Mouse (Mus musculus) heart, postnatal 0 days (tissue): ENCODE data around the gene Pcdh18.

ENCODE experiments used
- CTCF ChIP-seq: IDR thresholded peaks from 2 replicates; pipeline ENCODE4 v1.5.1; 2016; ENCODE audit warnings: antibody characterized with exemption, control low read depth, low read depth
- EP300 ChIP-seq: IDR thresholded peaks from 2 replicates; pipeline ENCODE4 v1.6.1; 2016; ENCODE audit warnings: antibody characterized with exemption, low read depth

DNA sequence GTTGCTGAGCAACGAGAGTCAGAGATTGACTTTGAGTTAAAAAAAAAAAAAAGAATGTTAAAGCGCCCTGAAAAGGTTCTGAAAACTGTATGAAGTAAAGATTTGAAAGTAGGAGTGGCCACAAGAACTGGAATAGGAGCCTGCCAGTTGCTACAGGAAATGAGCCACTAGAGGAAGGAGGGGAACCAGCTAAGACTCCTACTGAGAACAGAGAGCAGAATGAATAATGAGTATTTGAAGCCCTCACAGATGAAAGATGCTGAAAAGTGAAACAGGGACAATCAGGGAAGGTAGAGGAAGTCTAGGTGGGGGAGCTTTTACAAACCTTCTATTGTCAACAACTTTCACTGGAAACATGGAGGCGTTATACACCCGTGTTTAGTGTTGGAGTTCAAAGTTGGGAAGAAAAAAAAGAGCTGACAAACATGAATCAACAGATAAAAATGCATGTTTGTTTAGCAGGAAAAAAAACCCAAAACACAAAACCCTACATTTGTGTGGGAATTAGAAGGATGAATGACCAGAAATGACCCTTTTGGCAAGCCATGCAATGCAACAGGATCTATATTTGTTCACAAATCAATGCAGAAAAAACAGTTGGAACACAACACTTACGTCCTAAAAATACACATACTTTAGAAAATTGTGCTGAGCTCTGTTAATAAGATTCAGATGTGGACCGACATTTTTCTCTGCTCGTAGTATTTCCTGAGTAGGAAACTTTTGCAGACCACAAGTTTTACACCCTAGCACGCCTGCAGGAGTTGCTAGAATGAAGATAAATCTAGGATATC, 7.4 kb downstream of the Pcdh18 start:
- TF ChIP-seq CTCF, result no peak
- TF ChIP-seq EP300, result no peak
